Mouse (Mus musculus): ENCODE measurements around the gene Slc17a4. TPM values are rescaled to one million over a fixed set of nuclear protein-coding genes. Genes with fewer than 3 reads are reported as not detected.

The Slc17a4 gene
- polyA plus RNA-seq, 1 experiment from 2014 or later = not detected

- no peak for ATAC-seq (ENCODE audit: borderline replicate concordance, extremely low read depth, low FRiP score, low TSS enrichment)
- 74% methylated on average over 9 of the region's 9 CpGs for WGBS
- H3K4me1 ChIP-seq = peaks cover 12% of the 10 kb centered on the region
- H3K27ac ChIP-seq = no peak overlapping the region
- H3K9me3 ChIP-seq = no peaks in the 10 kb centered on the region
- H3K36me3 ChIP-seq = no peaks in the 10 kb centered on the region
- H3K27me3 ChIP-seq = no peaks in the 10 kb centered on the region
- no peak overlapping the region for H3K4me2 ChIP-seq
- H3K4me3 ChIP-seq = no peak overlapping the region
- no peak overlapping the region for H3K9ac ChIP-seq
These were observed 15.7 kb upstream of the Slc17a4 start for GRCm38 (mm10) chr13:23930461-23930860.

GRCm38 (mm10) chr13:23928637-23929036 lies 13.8 kb upstream of the Slc17a4 start:
- Histone ChIP-seq H3K4me2 (peak overlapping the region; percentile 29), H3K9ac (no peak overlapping the region), H3K36me3 (no peaks in the 10 kb centered on the region), H3K9me3 (no peaks in the 10 kb centered on the region), H3K27ac (peak overlapping the region; percentile 13; the same call in 1 of the 2 replicates), H3K4me1 (peaks cover 12% of the 10 kb centered on the region), H3K4me3 (no peak overlapping the region), H3K27me3 (no peaks in the 10 kb centered on the region)
- 23% methylated on average over 3 of the region's 3 CpGs for WGBS
- peak; percentile 79; the same call in 1 of the 2 replicates for ATAC-seq (ENCODE audit: borderline replicate concordance, extremely low read depth, low FRiP score, low TSS enrichment)

- Histone ChIP-seq H3K4me1 (peaks cover 12% of the 10 kb centered on the region), H3K9ac (no peak overlapping the region), H3K27ac (no peak overlapping the region), H3K4me3 (no peak overlapping the region), H3K36me3 (no peaks in the 10 kb centered on the region), H3K27me3 (no peaks in the 10 kb centered on the region), H3K9me3 (no peaks in the 10 kb centered on the region), H3K4me2 (no peak overlapping the region)
- 71% methylated on average over 2 of the region's 2 CpGs for WGBS
- no peak for ATAC-seq (ENCODE audit: borderline replicate concordance, extremely low read depth, low FRiP score, low TSS enrichment)
These were observed 11.0 kb upstream of the Slc17a4 start for GRCm38 (mm10) chr13:23925792-23926191.

- no peak overlapping the region for H3K9ac ChIP-seq
- no peaks in the 10 kb centered on the region for H3K27me3 ChIP-seq
- 19% methylated on average over 4 of the region's 4 CpGs for WGBS
- H3K36me3 ChIP-seq = no peaks in the 10 kb centered on the region
- no peak overlapping the region for H3K4me3 ChIP-seq
- no peaks in the 10 kb centered on the region for H3K9me3 ChIP-seq
- no peak overlapping the region for H3K4me2 ChIP-seq
- no peak for ATAC-seq (ENCODE audit: borderline replicate concordance, extremely low read depth, low FRiP score, low TSS enrichment)
- 0 out of 2 replicates have a peak, but pooled peaks cover 2% of the 10 kb centered on the region for H3K4me1 ChIP-seq
- H3K27ac ChIP-seq = no peak overlapping the region
These were observed 2.9 kb upstream of the Slc17a4 start for GRCm38 (mm10) chr13:23917674-23918073.

- H3K9me3 ChIP-seq = no peaks in the 10 kb centered on the region
- no peak overlapping the region for H3K27ac ChIP-seq
- H3K4me3 ChIP-seq = no peak overlapping the region
- no peaks in the 10 kb centered on the region for H3K27me3 ChIP-seq
- no peaks in the 10 kb centered on the region for H3K36me3 ChIP-seq
- WGBS = 86% methylated on average over 1 of the region's 1 CpGs
- no peak for ATAC-seq (ENCODE audit: borderline replicate concordance, extremely low read depth, low FRiP score, low TSS enrichment)
- H3K4me1 ChIP-seq = 0 out of 2 replicates have a peak, but pooled peaks cover 2% of the 10 kb centered on the region
- no peak overlapping the region for H3K9ac ChIP-seq
- no peak overlapping the region for H3K4me2 ChIP-seq
These were observed 1.3 kb upstream of the Slc17a4 start for GRCm38 (mm10) chr13:23916132-23916531.

GRCm38 (mm10) chr13:23913791-23914306 lies 960 bp downstream of the Slc17a4 start:
- WGBS = 38% methylated on average over 6 of the region's 6 CpGs
- ATAC-seq (ENCODE audit: borderline replicate concordance, extremely low read depth, low FRiP score, low TSS enrichment) = no peak
- no peak overlapping the region for H3K4me3 ChIP-seq
- no peak overlapping the region for H3K4me2 ChIP-seq
- no peak overlapping the region for H3K9ac ChIP-seq
- H3K27me3 ChIP-seq = no peaks in the 10 kb centered on the region
- no peak overlapping the region for H3K27ac ChIP-seq
- H3K4me1 ChIP-seq = 0 out of 2 replicates have a peak, but pooled peaks cover 2% of the 10 kb centered on the region
- H3K9me3 ChIP-seq = no peaks in the 10 kb centered on the region
- H3K36me3 ChIP-seq = no peaks in the 10 kb centered on the region

GRCm38 (mm10) chr13:23911335-23911734 lies 3.5 kb downstream of the Slc17a4 start:
- no peaks in the 10 kb centered on the region for H3K36me3 ChIP-seq
- no peak overlapping the region for H3K27ac ChIP-seq
- no peaks in the 10 kb centered on the region for H3K9me3 ChIP-seq
- 0 out of 2 replicates have a peak, but pooled peaks cover 2% of the 10 kb centered on the region for H3K4me1 ChIP-seq
- no peak overlapping the region for H3K9ac ChIP-seq
- WGBS = 74% methylated on average over 5 of the region's 5 CpGs
- H3K4me2 ChIP-seq = no peak overlapping the region
- no peak overlapping the region for H3K4me3 ChIP-seq
- no peaks in the 10 kb centered on the region for H3K27me3 ChIP-seq
- no peak for ATAC-seq (ENCODE audit: borderline replicate concordance, extremely low read depth, low FRiP score, low TSS enrichment)

GRCm38 (mm10) chr13:23910121-23910520 lies 4.7 kb downstream of the Slc17a4 start:
- H3K9ac ChIP-seq = no peak overlapping the region
- no peaks in the 10 kb centered on the region for H3K4me1 ChIP-seq
- H3K4me3 ChIP-seq = no peak overlapping the region
- no peaks in the 10 kb centered on the region for H3K9me3 ChIP-seq
- no peak for ATAC-seq (ENCODE audit: borderline replicate concordance, extremely low read depth, low FRiP score, low TSS enrichment)
- no peak overlapping the region for H3K27ac ChIP-seq
- no peaks in the 10 kb centered on the region for H3K27me3 ChIP-seq
- 74% methylated on average over 5 of the region's 5 CpGs for WGBS
- no peak overlapping the region for H3K4me2 ChIP-seq
- no peaks in the 10 kb centered on the region for H3K36me3 ChIP-seq

GRCm38 (mm10) chr13:23906906-23907305 lies 7.9 kb downstream of the Slc17a4 start:
- H3K27me3 ChIP-seq = no peaks in the 10 kb centered on the region
- no peaks in the 10 kb centered on the region for H3K9me3 ChIP-seq
- no peak overlapping the region for H3K4me3 ChIP-seq
- ATAC-seq (ENCODE audit: borderline replicate concordance, extremely low read depth, low FRiP score, low TSS enrichment) = no peak
- H3K4me2 ChIP-seq = no peak overlapping the region
- WGBS = 88% methylated on average over 5 of the region's 5 CpGs
- H3K36me3 ChIP-seq = no peaks in the 10 kb centered on the region
- no peaks in the 10 kb centered on the region for H3K4me1 ChIP-seq
- H3K9ac ChIP-seq = no peak overlapping the region
- no peak overlapping the region for H3K27ac ChIP-seq

GRCm38 (mm10) chr13:23898242-23898641 lies 16.6 kb downstream of the Slc17a4 start:
- H3K27ac ChIP-seq = no peak overlapping the region
- no peak for ATAC-seq (ENCODE audit: borderline replicate concordance, extremely low read depth, low FRiP score, low TSS enrichment)
- H3K4me2 ChIP-seq = no peak overlapping the region
- H3K27me3 ChIP-seq = no peaks in the 10 kb centered on the region
- 26% methylated on average over 6 of the region's 6 CpGs for WGBS
- no peaks in the 10 kb centered on the region for H3K9me3 ChIP-seq
- no peak overlapping the region for H3K9ac ChIP-seq
- H3K4me3 ChIP-seq = no peak overlapping the region
- no peaks in the 10 kb centered on the region for H3K36me3 ChIP-seq
- no peaks in the 10 kb centered on the region for H3K4me1 ChIP-seq

- H3K4me2 ChIP-seq = no peak overlapping the region
- no peak overlapping the region for H3K9ac ChIP-seq
- H3K4me1 ChIP-seq = no peaks in the 10 kb centered on the region
- H3K9me3 ChIP-seq = no peaks in the 10 kb centered on the region
- H3K27me3 ChIP-seq = no peaks in the 10 kb centered on the region
- WGBS = 53% methylated on average over 4 of the region's 4 CpGs
- no peak overlapping the region for H3K4me3 ChIP-seq
- no peaks in the 10 kb centered on the region for H3K36me3 ChIP-seq
- no peak for ATAC-seq (ENCODE audit: borderline replicate concordance, extremely low read depth, low FRiP score, low TSS enrichment)
- no peak overlapping the region for H3K27ac ChIP-seq
These were observed 21.6 kb downstream of the Slc17a4 start for GRCm38 (mm10) chr13:23893269-23893593.

GRCm38 (mm10) chr13:23892592-23893268 lies 22.1 kb downstream of the Slc17a4 start:
- Histone ChIP-seq H3K36me3 (no peaks in the 10 kb centered on the region), H3K9me3 (no peaks in the 10 kb centered on the region), H3K4me2 (no peak overlapping the region), H3K27ac (no peak overlapping the region), H3K4me1 (no peaks in the 10 kb centered on the region), H3K9ac (no peak overlapping the region), H3K4me3 (no peak overlapping the region), H3K27me3 (no peaks in the 10 kb centered on the region)
- ATAC-seq (ENCODE audit: borderline replicate concordance, extremely low read depth, low FRiP score, low TSS enrichment) = no peak
- 31% methylated on average over 9 of the region's 9 CpGs for WGBS

Data from lung, embryonic 15.5 days (tissue).